Mouse (Mus musculus) CH12.LX (cell line): ENCODE data around the gene Gm12216. TPM values are rescaled to one million over a fixed set of nuclear protein-coding genes. Genes with fewer than 3 reads are reported as not detected.

Experiments used
- DNase-seq: peaks from one replicate; pipeline ENCODE4 v3.0.0-alpha.2; 2013; ENCODE audit errors: extremely low read depth
- H3K27ac ChIP-seq: 2 replicates; pipeline ENCODE4 v1.5.1; 2012; ENCODE audit warnings: low read depth, mild to moderate bottlenecking, control low read depth, moderate library complexity; ENCODE audit not compliant: insufficient read depth
- H3K27me3 ChIP-seq: replicated peaks from 2 replicates; pipeline ENCODE3; 2012; ENCODE audit warnings: inconsistent platforms
- H3K36me3 ChIP-seq, 2 experiments: replicated peaks in 1 of 2; 2 replicates each; pipeline versions ENCODE3 to v1.6.1; 2012; ENCODE audit warnings: inconsistent platforms in 1 of 2, low read length in 1 of 2, mild to moderate bottlenecking in 1 of 2, mixed read lengths in 1 of 2, moderate library complexity in 1 of 2; ENCODE audit not compliant: control insufficient read depth in 1 of 2, insufficient read depth in 1 of 2
- H3K4me1 ChIP-seq, 2 experiments: 2 replicates each; pipeline ENCODE4 v1.6.1; 2012; ENCODE audit warnings: inconsistent platforms in 1 of 2, moderate library complexity in 1 of 2; ENCODE audit not compliant: insufficient read depth in 2 of 2, control insufficient read depth in 1 of 2
- H3K4me2 ChIP-seq: 2 replicates; pipeline ENCODE4 v1.6.1; 2012; ENCODE audit warnings: low read depth, mild to moderate bottlenecking, control low read depth; ENCODE audit not compliant: poor library complexity, insufficient read depth, severe bottlenecking
- H3K4me3 ChIP-seq, 3 experiments: fragments of 150-350 bp in 1 of 3; sonication (generic) in 1 of 3; replicated peaks in 1 of 3; 2 replicates each; pipeline versions ENCODE3 to v1.5.1; 2011 to 2012; ENCODE audit warnings: low read depth in 2 of 3, low read length in 2 of 3, mild to moderate bottlenecking in 2 of 3, moderate library complexity in 2 of 3, control low read depth in 1 of 3, improper control_type of control experiment in 1 of 3, inconsistent platforms in 1 of 3, mixed read lengths in 1 of 3; ENCODE audit not compliant: poor library complexity in 1 of 3
- H3K79me2 ChIP-seq: replicated peaks from 2 replicates; pipeline ENCODE4 v1.6.1; 2012; ENCODE audit warnings: mild to moderate bottlenecking, moderate library complexity; ENCODE audit not compliant: control insufficient read depth, poor library complexity, insufficient read depth, severe bottlenecking; ENCODE audit errors: extremely low read depth
- H3K9ac ChIP-seq: 2 replicates; pipeline ENCODE4 v1.6.1; 2012; ENCODE audit warnings: low read depth, mild to moderate bottlenecking, control low read depth, moderate library complexity; ENCODE audit not compliant: insufficient read depth
- H3K9me3 ChIP-seq: replicated peaks from 2 replicates; pipeline ENCODE3; 2012; ENCODE audit warnings: low read length, inconsistent platforms, mixed read lengths
- CHD2 ChIP-seq: IDR thresholded peaks from 2 replicates; pipeline ENCODE4 v1.6.1; 2011; ENCODE audit warnings: low read length, improper control_type of control experiment
- ELF1 ChIP-seq: IDR thresholded peaks from 2 replicates; pipeline ENCODE4 v1.6.1; 2014; ENCODE audit warnings: low read depth, mild to moderate bottlenecking, inconsistent platforms, low read length, improper control_type of control experiment
- IRF4 ChIP-seq: IDR thresholded peaks from 2 replicates; pipeline ENCODE4 v1.6.1; 2014; ENCODE audit warnings: low read depth, mild to moderate bottlenecking, inconsistent platforms, low read length, improper control_type of control experiment
- KAT2A ChIP-seq: IDR thresholded peaks from 2 replicates; pipeline ENCODE4 v1.6.1; 2012; ENCODE audit warnings: low read length, improper control_type of control experiment, inconsistent platforms; ENCODE audit not compliant: insufficient replicate concordance
- MAZ ChIP-seq: IDR thresholded peaks from 2 replicates; pipeline ENCODE4 v1.6.1; 2012; ENCODE audit warnings: low read depth, mild to moderate bottlenecking, inconsistent platforms, low read length, improper control_type of control experiment, moderate library complexity
- MEF2A ChIP-seq: IDR thresholded peaks from 2 replicates; pipeline ENCODE4 v1.6.1; 2014; ENCODE audit warnings: low read depth, mild to moderate bottlenecking, inconsistent platforms, low read length, improper control_type of control experiment, borderline replicate concordance
- MXI1 ChIP-seq: IDR thresholded peaks from 2 replicates; pipeline ENCODE4 v1.6.1; 2011; ENCODE audit warnings: mild to moderate bottlenecking, low read depth, low read length, improper control_type of control experiment
- RAD21 ChIP-seq: IDR thresholded peaks from 2 replicates; pipeline ENCODE4 v1.6.1; 2011; ENCODE audit warnings: low read depth, mild to moderate bottlenecking, low read length, improper control_type of control experiment, moderate library complexity
- SMC3 ChIP-seq: IDR thresholded peaks from 2 replicates; pipeline ENCODE4 v1.6.1; 2011; ENCODE audit warnings: low read depth, low read length, improper control_type of control experiment
- TBP ChIP-seq: conservative IDR thresholded peaks from 2 replicates; pipeline ENCODE4 v1.6.1; 2011; ENCODE audit warnings: low read depth, low read length, improper control_type of control experiment
- TCF12 ChIP-seq: IDR thresholded peaks from 2 replicates; pipeline ENCODE4 v1.6.1; 2014; ENCODE audit warnings: low read depth, mild to moderate bottlenecking, inconsistent platforms, low read length, improper control_type of control experiment
- UBTF ChIP-seq: IDR thresholded peaks from 2 replicates; pipeline ENCODE4 v1.6.1; 2012; ENCODE audit warnings: low read depth, mild to moderate bottlenecking, inconsistent platforms, low read length, improper control_type of control experiment, moderate library complexity
- USF1 ChIP-seq: IDR thresholded peaks from 2 replicates; pipeline ENCODE4 v1.6.1; 2014; ENCODE audit warnings: low read depth, mild to moderate bottlenecking, inconsistent platforms, low read length, improper control_type of control experiment
- ZC3H11A ChIP-seq: IDR thresholded peaks from 2 replicates; pipeline ENCODE4 v1.6.1; 2012; ENCODE audit warnings: low read depth, mild to moderate bottlenecking, inconsistent platforms, low read length, improper control_type of control experiment
- ZNF384 ChIP-seq: IDR thresholded peaks from 2 replicates; pipeline ENCODE4 v1.6.1; 2012; ENCODE audit warnings: low read depth, low read length, improper control_type of control experiment, inconsistent platforms
- dilution Hi-C: fragments of 300-500 bp; cut with MboI; formaldehyde crosslinking; loops from 2 replicates; pipeline ENCODE4 v1.14.3; 2020; ENCODE audit warnings: low sequenced_read_pairs; ENCODE audit not compliant: extremely low pct_unique_long_range_greater_than_20kb, extremely low pct_ligation_motif_present
- in situ Hi-C: fragments of 300-500 bp; cut with MboI; formaldehyde crosslinking; loops from 3 replicates; pipeline ENCODE4 v1.14.3; 2019; ENCODE audit warnings: low sequenced_read_pairs, low pct_ligation_motif_present, low pct_unique_long_range_greater_than_20kb, mixed read lengths
- polyA plus RNA-seq: library from polyadenylated mRNA; unstranded; fragments of >175 nt; gene quantifications from 2 replicates; pipeline ENCODE4 v1.2.1, GENCODE M21; 2012; ENCODE audit warnings: low read depth; ENCODE audit not compliant: insufficient read length
- total RNA-seq, 2 experiments: library from RNA; depleted of rRNA; stranded (reverse); fragments of 300-350 nt in 1 of 2; fragments of >200 nt in 1 of 2; gene quantifications; 2 replicates each; pipeline ENCODE4 v1.2.3; 2012 to 2014

Gene Gm12216
- total and polyA plus RNA-seq, 3 experiments: 0.56 to 2.7 (median 0.77) TPM

DNA sequence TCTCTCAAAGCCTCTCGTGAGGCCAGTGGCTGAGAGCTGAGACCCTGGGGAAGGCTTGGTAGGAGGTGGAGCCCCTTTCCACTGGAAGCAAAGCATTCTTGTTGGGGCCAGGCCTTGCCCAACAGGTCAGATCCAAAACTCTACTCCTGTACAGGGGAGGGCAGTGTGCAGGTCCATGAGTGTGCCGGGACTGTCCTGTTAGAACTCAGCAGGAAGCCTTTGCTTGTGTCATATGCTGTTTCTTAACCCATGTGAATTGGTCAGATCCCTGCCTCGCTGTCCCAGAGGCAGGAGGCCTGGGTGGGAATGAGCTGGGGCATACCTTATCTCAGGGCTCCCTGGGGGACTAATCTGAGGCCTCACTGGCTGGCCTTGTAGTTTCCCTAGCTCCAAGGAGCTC, 78.8 kb downstream of the Gm12216 start:
- no peak overlapping the region for H3K4me3 ChIP-seq
- no peak for DNase-seq
- dilution Hi-C loops (no loop called here), in situ Hi-C loops (no loop called here)
- peaks cover 44 to 68% of the 10 kb centered on the region in 2 experiments for H3K36me3 ChIP-seq
- H3K27ac ChIP-seq: no peak overlapping the region
- H3K4me1 ChIP-seq: peaks cover 15 to 66% of the 10 kb centered on the region in 2 experiments
- H3K9me3 ChIP-seq: no peaks in the 10 kb centered on the region
- no peak for TF ChIP-seq TCF12
- no peaks in the 10 kb centered on the region for H3K27me3 ChIP-seq
- no peak overlapping the region for H3K4me2 ChIP-seq
- no peak overlapping the region for H3K9ac ChIP-seq
- 0 out of 2 replicates have a peak, but pooled peaks cover 6% of the 10 kb centered on the region for H3K79me2 ChIP-seq

DNA sequence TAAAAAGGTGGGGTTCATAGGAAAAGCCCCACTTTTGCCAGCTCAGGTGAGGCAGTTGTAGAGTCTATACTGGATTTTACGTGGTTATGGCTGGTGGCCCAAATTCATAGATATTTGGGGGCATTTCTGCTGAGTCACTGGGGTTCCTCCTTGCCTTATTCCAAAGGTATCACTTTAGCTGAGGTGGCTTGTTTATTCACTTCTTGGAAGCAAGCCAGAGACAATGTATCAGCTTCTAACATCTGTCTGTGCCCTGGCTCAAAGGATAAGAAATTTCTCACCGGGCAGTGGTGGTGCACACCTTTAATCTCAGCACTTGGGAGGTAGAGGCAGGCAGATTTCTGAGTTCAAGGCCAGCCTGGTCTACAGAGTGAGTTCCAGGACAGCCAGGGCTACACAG, 79.2 kb downstream of the Gm12216 start:
- no peaks in the 10 kb centered on the region for H3K27me3 ChIP-seq

DNA sequence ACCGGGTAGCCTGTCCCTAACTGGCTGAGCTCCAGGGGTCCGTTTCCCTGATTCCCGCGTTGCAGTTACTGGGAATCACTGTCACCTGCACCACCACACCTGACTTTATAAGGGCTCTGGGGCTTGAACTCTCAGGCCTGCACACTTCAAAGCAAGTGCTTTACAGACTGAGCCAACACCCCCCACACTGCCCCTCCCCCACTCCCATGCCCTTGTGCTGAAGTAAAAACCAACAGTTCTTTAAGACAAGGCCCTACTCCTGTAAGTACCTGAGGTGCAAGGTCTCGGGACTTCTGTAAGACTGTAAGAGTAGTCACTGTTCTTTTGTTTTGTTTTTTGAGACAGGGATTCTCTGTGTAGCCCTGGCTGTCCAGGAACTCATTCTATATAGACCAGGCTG, 80.6 kb downstream of the Gm12216 start:
- Histone ChIP-seq H3K27me3 (no peaks in the 10 kb centered on the region), H3K4me3 (no peak overlapping the region), H3K36me3 (peaks cover 61 to 86% of the 10 kb centered on the region in 2 experiments), H3K4me2 (no peak overlapping the region), H3K27ac (no peak overlapping the region), H3K9me3 (no peaks in the 10 kb centered on the region), H3K9ac (no peak overlapping the region), H3K79me2 (peaks cover 19% of the 10 kb centered on the region; the same call in 1 of the 2 replicates), H3K4me1 (peaks cover 16 to 69% of the 10 kb centered on the region in 2 experiments)
- no peak for TF ChIP-seq MEF2A
- TF ChIP-seq CHD2: peak; percentile 56
- 0 out of 2 replicates have a peak, but pooled peaks have one; percentile 6 for TF ChIP-seq ELF1
- in situ Hi-C loops (no loop called here), dilution Hi-C loops (no loop called here)
- no peak for DNase-seq

More for the DNA sequence above, 79.2 kb downstream of the Gm12216 start:
- Histone ChIP-seq H3K4me2 (no peak overlapping the region), H3K9ac (no peak overlapping the region), H3K27ac (no peak overlapping the region), H3K9me3 (no peaks in the 10 kb centered on the region), H3K36me3 (peaks cover 48 to 72% of the 10 kb centered on the region in 2 experiments), H3K4me3 (no peak overlapping the region), H3K79me2 (0 out of 2 replicates have a peak, but pooled peaks cover 10% of the 10 kb centered on the region), H3K4me1 (peaks cover 15 to 66% of the 10 kb centered on the region in 2 experiments)
- dilution Hi-C loops (no loop called here), in situ Hi-C loops (no loop called here)
- no peak for DNase-seq
- TF ChIP-seq USF1 (no peak), UBTF (no peak), RAD21 (no peak), MXI1 (no peak), IRF4 (no peak), MAZ (no peak), ELF1 (no peak), SMC3 (no peak), KAT2A (no peak), ZNF384 (no peak), ZC3H11A (no peak), TBP (no peak)
